Mouse (Mus musculus) megakaryocyte, adult 5-6 weeks (primary cell): ENCODE measurements at regions not wholly inside any gene's neighbourhood (a gene's known extent, or its start where the extent isn't known, plus 50 kb on each side); places are given as distances from the start of the nearest gene placed in this dataset.

Experiments
- ATAC-seq: 2 replicates; pipeline ENCODE4 v1.8.0; 2016; ENCODE audit warnings: mild to moderate bottlenecking, inconsistent platforms; ENCODE audit not compliant: poor library complexity, severe bottlenecking

DNA sequence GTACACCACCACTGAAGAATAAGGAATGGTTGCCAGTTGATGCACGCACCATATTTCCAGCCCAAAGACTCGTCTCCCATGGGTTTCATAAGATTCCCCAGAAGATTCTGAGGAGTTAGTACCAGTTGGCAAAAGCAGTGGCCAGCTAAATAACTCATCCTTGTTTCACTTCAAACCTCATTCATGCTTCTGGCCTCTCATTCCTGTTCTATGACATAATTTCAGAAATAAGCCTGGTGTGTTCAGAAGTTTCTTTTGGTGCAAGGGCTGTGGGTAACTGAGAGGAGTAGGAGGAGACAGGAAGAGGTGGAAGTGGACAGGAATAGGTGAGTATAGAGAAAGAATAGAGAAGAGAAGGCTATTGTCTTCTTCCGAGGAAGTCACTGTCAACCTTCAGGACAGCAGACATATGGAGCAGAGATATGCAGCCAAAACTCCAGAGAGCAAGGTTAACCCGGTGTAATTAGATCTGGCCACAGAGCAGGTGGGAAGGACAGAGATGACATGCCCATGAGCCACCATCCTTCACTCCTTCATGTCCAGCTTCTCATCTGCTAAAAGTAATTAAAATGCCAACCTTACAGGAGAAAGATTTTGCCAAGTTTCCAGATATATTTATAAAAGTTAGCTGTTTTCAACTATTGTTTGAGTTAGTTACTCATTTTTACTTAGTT is 133.9 kb upstream of the Tnfaip3 start:
- no peak for ATAC-seq

DNA sequence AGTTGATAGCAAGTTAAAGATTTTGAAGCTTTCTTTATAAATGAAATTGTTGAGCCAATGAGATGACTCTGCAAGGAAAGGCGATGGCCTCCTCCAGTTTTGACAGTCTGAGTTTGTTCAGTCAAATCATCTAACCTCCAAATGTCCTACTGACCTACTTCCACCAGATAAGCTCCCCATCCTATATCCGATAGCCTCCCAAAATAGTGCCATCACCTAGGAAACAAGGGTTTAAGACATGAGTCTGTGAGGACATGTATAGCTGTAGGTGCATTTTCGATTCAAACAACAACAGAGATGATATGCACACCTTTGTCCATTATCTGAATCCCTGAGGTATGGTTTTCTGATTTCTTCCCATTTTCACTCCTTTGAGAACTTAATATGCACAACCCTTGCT is 126.0 kb upstream of the Tnfaip3 start:
- ATAC-seq, result no peak

GRCm38 (mm10) chr10:19140628-19141027 is 125.2 kb upstream of the Tnfaip3 start:
- no peak for ATAC-seq

- ATAC-seq, result no peak
Observed at GRCm38 (mm10) chr10:19139234-19139633, 123.8 kb upstream of the Tnfaip3 start.

GRCm38 (mm10) chr10:19138258-19138657 is 122.8 kb upstream of the Tnfaip3 start:
- no peak for ATAC-seq

DNA sequence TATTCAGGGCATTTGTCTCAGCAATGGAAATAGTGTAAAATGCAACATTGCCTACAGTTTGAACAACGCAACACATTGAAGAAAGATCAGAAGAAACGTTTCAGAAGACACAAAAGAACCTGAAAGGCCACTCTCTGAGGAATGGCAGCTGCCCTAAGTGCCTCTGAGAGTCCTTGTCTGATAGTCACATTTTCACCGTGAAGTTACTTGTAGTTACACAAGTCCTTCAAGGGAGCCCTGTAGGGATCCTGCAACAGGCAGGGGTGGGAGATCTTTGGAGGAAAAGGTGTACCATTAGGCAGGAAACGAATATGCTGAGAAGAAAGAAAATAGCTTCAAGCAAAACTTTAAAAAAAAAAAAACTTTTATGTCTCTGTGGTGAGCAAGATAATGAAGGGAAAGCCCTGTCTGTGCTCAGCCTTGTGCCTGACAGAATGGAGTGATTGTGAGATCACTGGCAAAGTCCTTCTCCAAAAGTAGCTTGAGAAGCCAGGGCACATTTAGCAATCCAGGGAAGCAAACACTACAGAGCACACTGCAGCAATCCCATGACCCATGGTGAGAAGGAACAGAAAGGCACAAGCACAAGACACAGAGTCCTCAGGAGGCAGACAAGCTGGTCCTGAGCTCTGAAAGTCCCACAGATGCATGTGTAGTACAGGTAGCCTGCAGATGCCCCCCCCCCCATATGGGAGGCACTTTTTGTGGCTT is 112.3 kb upstream of the Tnfaip3 start:
- ATAC-seq, result no peak

DNA sequence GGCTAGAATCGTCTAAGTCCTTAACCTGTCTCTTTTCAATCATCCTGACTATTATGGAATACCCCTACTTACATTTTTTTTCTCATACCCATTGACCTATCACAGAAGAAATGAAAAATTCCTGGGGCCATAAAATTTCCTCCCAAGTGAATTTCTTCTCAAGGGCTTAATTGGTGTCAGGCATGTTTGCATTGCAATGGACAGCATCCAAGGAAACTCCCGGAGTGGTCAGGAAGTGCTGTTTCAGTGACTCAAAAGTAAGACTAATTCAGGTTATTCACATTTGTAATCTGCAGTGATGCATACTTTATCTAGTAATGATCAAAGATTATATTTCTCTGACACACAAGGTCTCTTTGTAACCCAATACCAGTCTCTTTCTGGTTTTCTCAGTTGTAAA is 111.5 kb upstream of the Tnfaip3 start:
- ATAC-seq, result no peak

DNA sequence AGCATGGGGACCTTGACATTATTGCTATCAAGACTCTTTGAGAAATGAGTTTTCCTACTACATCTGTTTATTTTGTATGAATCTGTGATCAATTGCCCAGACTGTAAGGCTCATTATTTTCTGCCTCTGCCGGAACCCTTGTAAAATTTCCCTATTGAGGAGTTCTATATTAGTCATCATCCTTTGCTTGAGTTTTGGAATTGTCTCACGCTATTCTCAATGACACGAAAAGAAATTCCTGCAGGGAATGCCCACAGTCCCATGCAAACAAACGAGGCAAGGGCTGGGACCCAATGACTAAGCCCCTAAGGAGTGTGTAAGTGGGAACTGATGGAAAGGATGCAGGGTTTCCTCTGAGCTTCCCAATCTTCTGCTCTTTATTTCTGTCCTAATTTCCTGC is 111.0 kb upstream of the Tnfaip3 start:
- ATAC-seq, result no peak

DNA sequence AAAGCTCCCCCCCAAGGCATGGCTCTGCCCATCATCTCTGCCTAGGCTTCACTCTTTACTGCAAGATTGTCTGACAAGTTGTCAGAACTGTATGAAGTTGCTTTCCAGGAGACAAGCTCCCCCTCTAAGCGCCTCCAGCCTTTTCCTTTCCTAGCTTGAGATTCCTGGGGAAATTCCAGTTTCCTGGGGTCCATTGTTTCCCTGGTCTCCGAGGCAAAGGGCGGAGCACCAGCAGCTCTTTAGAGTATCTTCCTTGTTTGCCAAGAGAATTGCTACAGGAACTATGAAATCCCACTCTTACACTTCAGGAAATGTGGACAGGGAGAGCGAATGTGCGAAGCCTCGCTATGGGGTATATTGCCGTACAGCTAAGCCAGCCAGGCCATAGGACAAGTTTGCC is 108.2 kb upstream of the Tnfaip3 start:
- ATAC-seq, result no peak

DNA sequence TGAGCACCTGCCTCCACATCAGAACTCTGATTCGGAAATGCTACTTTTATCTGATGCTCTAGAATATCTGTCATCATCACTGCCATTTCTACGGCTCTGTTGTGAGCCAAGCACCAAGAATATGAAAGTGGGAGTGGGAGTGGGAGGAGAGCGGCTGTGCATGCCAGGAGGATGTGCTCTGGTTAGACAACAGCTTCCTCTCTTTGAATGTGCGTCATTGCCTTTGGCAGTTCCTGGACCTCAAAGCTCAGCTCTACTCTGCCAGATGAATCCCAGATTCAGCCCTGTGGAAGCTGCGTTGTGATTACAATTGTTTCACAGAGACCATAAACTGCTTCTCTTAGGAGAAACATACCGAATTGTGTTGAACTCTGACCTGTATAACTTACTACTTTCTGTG is 106.8 kb upstream of the Tnfaip3 start:
- peak; percentile 49; the same call in 1 of the 2 replicates for ATAC-seq

- no peak for ATAC-seq
Observed at GRCm38 (mm10) chr10:19119281-19120049, 104.0 kb upstream of the Tnfaip3 start.

GRCm38 (mm10) chr10:19118569-19119280 is 103.3 kb upstream of the Tnfaip3 start:
- ATAC-seq, result no peak

DNA sequence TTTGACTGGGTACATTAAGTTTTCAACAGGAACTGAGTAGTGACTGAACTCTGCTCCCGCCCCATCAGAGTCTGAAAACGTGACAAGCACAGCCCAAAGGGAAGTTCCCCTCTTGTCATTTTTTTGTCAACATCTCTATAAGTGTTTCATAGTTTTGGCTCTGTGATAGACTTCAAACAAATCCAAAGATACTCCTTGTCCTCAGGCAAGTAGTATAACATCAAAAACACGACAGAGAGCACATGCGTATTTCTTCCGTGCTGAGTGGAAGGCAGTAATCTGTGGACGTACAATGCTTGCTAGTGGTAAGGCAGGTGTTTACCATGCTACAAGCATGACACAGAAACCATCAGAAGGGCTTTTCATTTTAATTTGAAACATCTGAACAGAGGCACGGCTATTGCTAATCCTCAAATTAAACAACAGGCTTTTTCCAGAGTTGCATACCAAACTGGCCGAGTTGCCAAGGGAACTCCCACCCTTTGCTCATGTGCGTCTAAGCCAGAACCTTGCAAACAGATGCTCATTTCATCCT is 101.7 kb upstream of the Tnfaip3 start:
- peak; percentile 73 for ATAC-seq

DNA sequence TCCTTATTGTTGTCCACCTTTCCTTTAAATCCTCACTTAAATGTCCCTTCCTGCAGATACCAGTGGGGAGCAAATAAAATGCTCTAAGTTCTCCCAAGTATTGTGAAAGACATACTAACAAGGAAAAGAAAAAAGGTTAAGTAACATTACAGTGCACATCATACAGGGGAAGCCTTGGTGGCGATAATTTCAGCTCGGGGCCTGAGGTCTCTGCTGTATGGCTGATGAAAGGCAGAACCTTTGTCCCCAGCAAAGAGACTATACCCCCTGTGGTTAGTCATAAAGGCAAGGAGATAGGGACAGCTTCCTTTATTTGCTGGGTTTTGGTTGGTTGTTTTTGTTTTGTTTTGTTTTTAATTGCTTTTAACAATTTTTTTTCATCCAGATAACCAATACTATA is 97.0 kb upstream of the Tnfaip3 start:
- no peak for ATAC-seq

DNA sequence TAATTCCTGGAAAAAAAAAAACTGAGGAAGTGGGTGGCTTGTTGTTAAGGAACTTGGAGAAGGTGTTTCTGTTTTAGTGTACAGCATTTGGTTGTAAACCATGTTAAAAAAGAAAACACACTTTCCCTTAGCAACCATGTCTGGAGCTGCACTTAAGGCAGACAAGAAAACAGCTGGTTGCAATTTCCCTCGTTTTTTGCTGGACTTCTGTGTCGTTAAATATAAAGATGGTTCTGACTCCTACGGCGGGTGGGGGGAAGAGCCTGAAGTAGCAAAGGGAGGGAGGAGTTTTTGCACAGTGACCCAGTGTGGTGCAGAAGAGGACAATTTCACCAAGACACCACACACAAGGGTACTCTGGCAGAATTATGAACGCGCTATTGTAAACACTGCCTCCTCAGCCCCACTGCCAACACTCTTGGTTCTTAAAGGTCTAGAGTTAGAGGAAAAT is 89.8 kb upstream of the Tnfaip3 start:
- ATAC-seq, result no peak

GRCm38 (mm10) chr10:19104671-19105203 is 89.3 kb upstream of the Tnfaip3 start:
- peak; percentile 62; the same call in 1 of the 2 replicates for ATAC-seq

- peak; percentile 49 for ATAC-seq
Observed at GRCm38 (mm10) chr10:19099369-19100285, 84.2 kb upstream of the Tnfaip3 start.

DNA sequence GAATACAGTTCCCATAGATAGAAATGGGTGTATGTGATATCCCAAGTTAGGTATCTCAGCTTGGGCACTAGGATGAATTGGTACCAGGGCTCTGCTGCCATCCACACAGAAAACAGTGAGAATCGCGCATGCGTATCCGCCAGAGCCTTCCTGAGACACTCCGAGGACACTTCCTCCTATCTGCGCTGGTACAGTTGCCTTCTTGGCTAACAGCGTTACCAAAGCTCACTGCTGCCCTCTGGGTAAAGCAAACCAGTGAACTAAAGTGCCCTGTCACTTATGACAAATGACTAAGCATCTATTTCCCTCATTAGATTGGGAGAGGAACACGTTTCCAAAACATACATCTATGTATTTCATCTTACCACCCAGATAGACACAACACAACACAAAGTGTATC is 78.8 kb upstream of the Tnfaip3 start:
- ATAC-seq, result peak; percentile 100

GRCm38 (mm10) chr10:19093689-19094088 is 78.2 kb upstream of the Tnfaip3 start:
- no peak for ATAC-seq
